Mouse (Mus musculus): ENCODE measurements around the gene Dicer1. TPM values are rescaled to one million over a fixed set of nuclear protein-coding genes. Genes with fewer than 3 reads are reported as not detected.
A peak's percentile ranks its signal among the peaks of the same experiment; 100 is the strongest.

Dicer1 gene
- 50.3 and 58.5 TPM in 2 replicates for polyA plus RNA-seq (2016; fragmentation: Nextera tagmentation; extraction: Ambion mirVana)

GRCm38 (mm10) chr12:104751814-104752765 lies at the start of gene Dicer1:
Dicer1 (minus strand) TSS chr12:104751952.
- DNase-seq (ENCODE audit: low spot score) = peak; percentile 98
- Histone ChIP-seq H3K4me3 (peak within 1 kb of the TSS; percentile 79), H3K27ac (peak within 1 kb of the TSS; percentile 99), H3K4me1 (peaks cover 31% of the 10 kb centered on the region), H3K9me3 (replicated peaks) (no peaks in the 10 kb centered on the region), H3K27me3 (ENCODE audit: low read depth, poor library complexity, severe bottlenecking) (no peaks in the 10 kb centered on the region), H3K36me3 (peaks cover 19% of the 10 kb centered on the region)
- under 1% methylated on average over 93 of the region's 94 CpGs for WGBS

GRCm38 (mm10) chr12:104799365-104799764 lies 47.6 kb upstream of the Dicer1 start:
- 94% methylated on average over 3 of the region's 3 CpGs for WGBS
- H3K9me3 ChIP-seq (replicated peaks) = no peaks in the 10 kb centered on the region
- no peak overlapping the region for H3K4me3 ChIP-seq
- H3K36me3 ChIP-seq = peaks cover 43% of the 10 kb centered on the region
- no peak overlapping the region for H3K27ac ChIP-seq
- no peak for DNase-seq (ENCODE audit: low spot score)
- H3K27me3 ChIP-seq (ENCODE audit: low read depth, poor library complexity, severe bottlenecking) = no peaks in the 10 kb centered on the region
- H3K4me1 ChIP-seq = peaks cover 34% of the 10 kb centered on the region

- H3K4me3 ChIP-seq = no peak overlapping the region
- H3K27ac ChIP-seq = no peak overlapping the region
- no peaks in the 10 kb centered on the region for H3K9me3 ChIP-seq (replicated peaks)
- H3K4me1 ChIP-seq = peaks cover 38% of the 10 kb centered on the region
- DNase-seq (ENCODE audit: low spot score) = no peak
- WGBS = 92% methylated on average over 6 of the region's 6 CpGs
- no peaks in the 10 kb centered on the region for H3K27me3 ChIP-seq (ENCODE audit: low read depth, poor library complexity, severe bottlenecking)
- peaks cover 43% of the 10 kb centered on the region for H3K36me3 ChIP-seq
Observed at GRCm38 (mm10) chr12:104797905-104798304, 46.2 kb upstream of the Dicer1 start.

GRCm38 (mm10) chr12:104796635-104797378 lies 45.1 kb upstream of the Dicer1 start:
- H3K4me3 ChIP-seq = no peak overlapping the region
- no peaks in the 10 kb centered on the region for H3K27me3 ChIP-seq (ENCODE audit: low read depth, poor library complexity, severe bottlenecking)
- 91% methylated on average over 11 of the region's 11 CpGs for WGBS
- H3K9me3 ChIP-seq (replicated peaks) = no peaks in the 10 kb centered on the region
- no peak for DNase-seq (ENCODE audit: low spot score)
- H3K27ac ChIP-seq = no peak overlapping the region
- H3K4me1 ChIP-seq = peaks cover 28% of the 10 kb centered on the region
- H3K36me3 ChIP-seq = peaks cover 44% of the 10 kb centered on the region

GRCm38 (mm10) chr12:104794957-104795356 lies 43.2 kb upstream of the Dicer1 start:
- H3K27me3 ChIP-seq (ENCODE audit: low read depth, poor library complexity, severe bottlenecking) = no peaks in the 10 kb centered on the region
- no peak overlapping the region for H3K27ac ChIP-seq
- WGBS = 70% methylated on average over 5 of the region's 5 CpGs
- H3K9me3 ChIP-seq (replicated peaks) = no peaks in the 10 kb centered on the region
- peaks cover 45% of the 10 kb centered on the region for H3K36me3 ChIP-seq
- no peak overlapping the region for H3K4me3 ChIP-seq
- H3K4me1 ChIP-seq = peaks cover 20% of the 10 kb centered on the region
- DNase-seq (ENCODE audit: low spot score) = no peak

- no peak overlapping the region for H3K4me3 ChIP-seq
- peaks cover 40% of the 10 kb centered on the region for H3K36me3 ChIP-seq
- H3K27me3 ChIP-seq (ENCODE audit: low read depth, poor library complexity, severe bottlenecking) = no peaks in the 10 kb centered on the region
- H3K27ac ChIP-seq = no peak overlapping the region
- H3K9me3 ChIP-seq (replicated peaks) = no peaks in the 10 kb centered on the region
- peaks cover 20% of the 10 kb centered on the region for H3K4me1 ChIP-seq
- no peak for DNase-seq (ENCODE audit: low spot score)
- 36% methylated on average over 12 of the region's 12 CpGs for WGBS
Observed at GRCm38 (mm10) chr12:104793486-104793885, 41.7 kb upstream of the Dicer1 start.

GRCm38 (mm10) chr12:104777603-104778002 lies 25.9 kb upstream of the Dicer1 start:
- peaks cover 54% of the 10 kb centered on the region for H3K36me3 ChIP-seq
- H3K4me3 ChIP-seq = no peak overlapping the region
- H3K4me1 ChIP-seq = peaks cover 32% of the 10 kb centered on the region
- H3K9me3 ChIP-seq (replicated peaks) = no peaks in the 10 kb centered on the region
- peak overlapping the region; percentile 26; the same call in 1 of the 2 replicates for H3K27ac ChIP-seq
- no peaks in the 10 kb centered on the region for H3K27me3 ChIP-seq (ENCODE audit: low read depth, poor library complexity, severe bottlenecking)
- whole genome bisulfite sequencing = 98% methylated on average over 1 of the region's 1 CpGs
- DNase-seq (ENCODE audit: low spot score) = no peak

- H3K27ac ChIP-seq = no peak overlapping the region
- DNase-seq (ENCODE audit: low spot score) = no peak
- H3K4me3 ChIP-seq = no peak overlapping the region
- no peaks in the 10 kb centered on the region for H3K9me3 ChIP-seq (replicated peaks)
- H3K36me3 ChIP-seq = peaks cover 23% of the 10 kb centered on the region
- H3K27me3 ChIP-seq (ENCODE audit: low read depth, poor library complexity, severe bottlenecking) = peaks cover 3% of the 10 kb centered on the region; the same call in 1 of the 2 replicates
- peaks cover 74% of the 10 kb centered on the region for H3K4me1 ChIP-seq
- WGBS = 89% methylated on average over 2 of the region's 2 CpGs
Observed at GRCm38 (mm10) chr12:104771941-104772340, 20.2 kb upstream of the Dicer1 start.

GRCm38 (mm10) chr12:104769201-104769785 lies 17.5 kb upstream of the Dicer1 start:
- WGBS = 38% methylated on average over 10 of the region's 10 CpGs
- no peaks in the 10 kb centered on the region for H3K9me3 ChIP-seq (replicated peaks)

GRCm38 (mm10) chr12:104767183-104767582 lies 15.4 kb upstream of the Dicer1 start:
- 78% methylated on average over 4 of the region's 4 CpGs for WGBS
- no peak for DNase-seq (ENCODE audit: low spot score)
- H3K4me1 ChIP-seq = peaks cover 65% of the 10 kb centered on the region
- peak overlapping the region; percentile 72 for H3K27ac ChIP-seq
- H3K36me3 ChIP-seq = peaks cover 11% of the 10 kb centered on the region
- no peaks in the 10 kb centered on the region for H3K9me3 ChIP-seq (replicated peaks)
- H3K4me3 ChIP-seq = no peak overlapping the region
- H3K27me3 ChIP-seq (ENCODE audit: low read depth, poor library complexity, severe bottlenecking) = peaks cover 3% of the 10 kb centered on the region; the same call in 1 of the 2 replicates

More at GRCm38 (mm10) chr12:104769201-104769785, 17.5 kb upstream of the Dicer1 start:
- Histone ChIP-seq H3K4me1 (peaks cover 71% of the 10 kb centered on the region), H3K36me3 (peaks cover 11% of the 10 kb centered on the region), H3K27me3 (ENCODE audit: low read depth, poor library complexity, severe bottlenecking) (peaks cover 3% of the 10 kb centered on the region; the same call in 1 of the 2 replicates), H3K27ac (peak overlapping the region; percentile 72), H3K4me3 (no peak overlapping the region)
- DNase-seq (ENCODE audit: low spot score) = peak; percentile 51

- Histone ChIP-seq H3K36me3 (0 out of 2 replicates have a peak, but pooled peaks cover 2% of the 10 kb centered on the region), H3K27ac (no peak overlapping the region), H3K27me3 (ENCODE audit: low read depth, poor library complexity, severe bottlenecking) (no peaks in the 10 kb centered on the region), H3K9me3 (replicated peaks) (no peaks in the 10 kb centered on the region), H3K4me1 (peaks cover 55% of the 10 kb centered on the region), H3K4me3 (no peak overlapping the region)
- DNase-seq (ENCODE audit: low spot score) = no peak
- WGBS = 88% methylated on average over 7 of the region's 7 CpGs
Observed at GRCm38 (mm10) chr12:104765761-104766160, 14.0 kb upstream of the Dicer1 start.

- Histone ChIP-seq H3K4me3 (no peak overlapping the region), H3K27me3 (ENCODE audit: low read depth, poor library complexity, severe bottlenecking) (no peaks in the 10 kb centered on the region), H3K36me3 (no peaks in the 10 kb centered on the region), H3K9me3 (replicated peaks) (no peaks in the 10 kb centered on the region), H3K27ac (peak overlapping the region; percentile 22; the same call in 1 of the 2 replicates), H3K4me1 (peaks cover 49% of the 10 kb centered on the region)
- no peak for DNase-seq (ENCODE audit: low spot score)
- WGBS = 80% methylated on average over 5 of the region's 5 CpGs
Observed at GRCm38 (mm10) chr12:104765116-104765515, 13.4 kb upstream of the Dicer1 start.
